Mouse (Mus musculus): ENCODE measurements around the gene Zmynd15.

DNA sequence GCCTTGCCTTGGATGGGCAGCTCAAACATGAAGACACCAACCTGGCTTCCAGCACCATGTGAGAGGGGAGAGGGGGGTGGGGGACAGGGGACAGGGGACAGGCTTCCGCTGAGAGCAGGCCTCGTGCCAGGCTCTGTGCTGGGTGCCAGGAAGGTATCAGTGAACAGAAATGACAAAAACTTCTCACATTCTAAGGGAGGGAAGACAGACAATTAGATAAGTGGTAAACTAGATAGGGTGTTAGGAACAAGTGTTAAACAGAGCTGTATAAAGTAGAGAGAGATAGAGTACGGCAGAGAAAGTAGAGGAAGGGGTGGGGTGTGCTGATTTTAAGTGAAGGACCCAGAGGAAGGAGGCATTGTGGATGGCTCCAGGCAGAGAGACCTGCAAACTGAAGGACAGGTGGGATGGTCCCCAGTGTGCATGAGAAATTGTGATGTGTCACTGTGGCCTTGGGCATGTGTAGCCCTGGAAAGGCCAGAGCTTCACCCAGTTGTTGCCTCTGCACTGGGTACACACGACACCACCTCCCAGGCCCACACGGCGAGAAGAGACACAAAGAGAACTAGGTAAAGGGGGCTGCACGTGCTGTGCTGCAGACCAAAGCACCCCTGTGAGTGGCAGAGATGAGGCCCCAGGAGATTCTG, 20.4 kb upstream of the Zmynd15 start:
- TF ChIP-seq CTCF (IDR thresholded peaks at IDR 0.05; ENCODE audit: extremely low read depth, insufficient read length, insufficient replicate concordance, low read depth, low read length) (no peak), POLR2A (IDR thresholded peaks at IDR 0.05; ENCODE audit: low read depth, low read length) (no peak)
